Mouse (Mus musculus) kidney, embryonic 14.5 days (tissue): ENCODE data around the gene Zfp523. TPM values are rescaled to one million over a fixed set of nuclear protein-coding genes. Genes with fewer than 3 reads are reported as not detected.

Experiments used
- ATAC-seq: fragments of 200-750 bp; cut with Nextera tagmentation; 2 replicates; pipeline ENCODE4 v1.8.0; 2017; ENCODE audit warnings: moderate number of reproducible peaks, mild to moderate bottlenecking, moderate TSS enrichment, moderate library complexity; ENCODE audit not compliant: low FRiP score, low TSS enrichment
- H3K27ac ChIP-seq: fragments of 300-500 bp; sonication (generic); 2 replicates; pipeline ENCODE4 v1.5.1; 2014; ENCODE audit warnings: low read depth, mild to moderate bottlenecking, low read length, moderate library complexity, mixed read lengths
- H3K27me3 ChIP-seq: fragments of 300-500 bp; sonication (generic); 2 replicates; pipeline ENCODE4 v1.6.1; 2014; ENCODE audit warnings: mild to moderate bottlenecking, low read length; ENCODE audit not compliant: control insufficient read depth, insufficient read depth
- H3K36me3 ChIP-seq: fragments of 300-500 bp; sonication (generic); 2 replicates; pipeline ENCODE4 v1.6.1; 2014; ENCODE audit warnings: low read length, mixed read lengths; ENCODE audit not compliant: control insufficient read depth, insufficient read depth
- H3K4me1 ChIP-seq: fragments of 300-500 bp; sonication (generic); 2 replicates; pipeline ENCODE4 v1.6.1; 2014; ENCODE audit warnings: low read length, mixed read lengths; ENCODE audit not compliant: control insufficient read depth, insufficient read depth
- H3K4me2 ChIP-seq: fragments of 300-500 bp; sonication (generic); replicated peaks from 2 replicates; pipeline ENCODE4 v1.6.1; 2014; ENCODE audit warnings: low read depth, mild to moderate bottlenecking, low read length
- H3K4me3 ChIP-seq: fragments of 300-500 bp; sonication (generic); 2 replicates; pipeline ENCODE4 v1.5.1; 2014; ENCODE audit warnings: mild to moderate bottlenecking, low read length
- H3K9ac ChIP-seq: fragments of 300-500 bp; sonication (generic); 2 replicates; pipeline ENCODE4 v1.6.1; 2014; ENCODE audit warnings: low read depth, mild to moderate bottlenecking, low read length, moderate library complexity
- H3K9me3 ChIP-seq: fragments of 300-500 bp; sonication (generic); 2 replicates; pipeline ENCODE4 v1.6.1; 2016; ENCODE audit warnings: low read length; ENCODE audit not compliant: control insufficient read depth
- WGBS: fragments of 180-500 bp; shearing (Covaris S2); extraction: QIAGEN DNeasy Blood & Tissue Kit; methylation state at CpG from one replicate; pipeline ENCODE4 v1.1.7; 2014; 5-methylcytosine and 5-hydroxymethylcytosine counted together
- polyA plus RNA-seq: library from polyadenylated mRNA; unstranded; fragments of >200 nt; fragmentation: Nextera tagmentation; extraction: Ambion mirVana; gene quantifications from 2 replicates; pipeline ENCODE4 v1.2.1, GENCODE M21; 2014

The Zfp523 gene
- polyA plus RNA-seq, 1 experiment from 2014 or later = 39.7 TPM

DNA sequence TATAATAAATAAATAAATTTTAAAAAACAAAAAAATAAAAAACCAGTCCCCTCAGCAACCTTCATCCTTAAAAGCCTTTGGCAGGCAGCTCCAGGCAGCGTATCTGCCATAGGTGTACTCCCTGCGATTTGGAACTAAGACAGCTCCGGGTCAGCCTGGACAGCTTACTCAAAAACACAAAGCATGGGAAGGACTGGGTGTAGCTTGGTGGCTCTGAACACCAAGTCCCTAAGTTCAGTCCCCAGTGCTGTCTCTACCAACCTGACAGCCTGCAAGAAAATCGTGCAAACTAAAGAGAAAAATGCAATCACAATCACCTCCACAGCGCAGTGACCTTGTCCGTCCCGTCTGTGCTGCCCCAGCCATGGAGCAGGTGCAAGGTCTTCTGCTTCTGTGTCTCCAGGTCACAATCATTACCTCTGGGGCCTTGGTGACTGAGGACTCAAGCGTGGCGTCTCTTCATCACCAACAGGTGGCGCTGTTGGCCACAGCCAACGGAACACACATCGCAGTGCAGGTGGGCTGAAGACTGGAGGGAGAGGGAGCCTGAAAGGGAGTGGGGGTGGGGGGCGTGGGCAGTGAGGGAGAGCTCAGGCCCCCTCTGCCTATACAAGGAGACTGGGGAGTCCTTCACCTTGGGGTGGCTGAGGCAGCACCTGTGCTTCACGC is 27.3 kb downstream of the Zfp523 start:
- ATAC-seq = no peak

DNA sequence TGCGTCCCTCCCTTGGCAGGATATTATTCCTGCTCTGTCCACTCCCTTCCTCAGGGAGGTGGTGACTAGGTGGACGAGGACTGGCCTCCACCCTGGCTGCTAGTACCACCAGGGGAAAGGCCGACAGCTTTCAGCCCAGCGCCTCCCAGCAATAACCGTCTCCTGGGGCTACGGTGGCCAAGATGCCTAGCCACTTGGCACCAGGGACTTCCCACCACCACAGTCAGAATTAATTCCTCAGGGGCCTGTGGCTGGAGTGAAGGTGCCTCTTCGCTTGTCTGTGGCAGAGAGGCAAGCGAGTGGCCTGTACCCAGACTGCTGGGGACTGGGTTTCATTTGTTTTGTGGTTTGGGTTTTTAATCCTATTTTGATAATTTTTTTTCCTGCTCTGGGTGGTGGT is 28.5 kb downstream of the Zfp523 start:
- Histone ChIP-seq H3K9me3 (no peaks in the 10 kb centered on the region), H3K4me1 (peaks cover 16% of the 10 kb centered on the region), H3K27ac (no peak overlapping the region), H3K4me3 (no peak overlapping the region), H3K27me3 (no peaks in the 10 kb centered on the region), H3K36me3 (peaks cover 40% of the 10 kb centered on the region), H3K9ac (no peak overlapping the region), H3K4me2 (no peak overlapping the region)
- 89% methylated on average over 8 of the region's 8 CpGs for WGBS
- no peak for ATAC-seq

More for the DNA sequence above, 27.3 kb downstream of the Zfp523 start:
- H3K4me2 ChIP-seq = no peak overlapping the region
- no peak overlapping the region for H3K4me3 ChIP-seq
- H3K27ac ChIP-seq = no peak overlapping the region
- no peaks in the 10 kb centered on the region for H3K9me3 ChIP-seq
- H3K36me3 ChIP-seq = peaks cover 52% of the 10 kb centered on the region
- H3K27me3 ChIP-seq = no peaks in the 10 kb centered on the region
- WGBS = 42% methylated on average over 14 of the region's 14 CpGs
- no peak overlapping the region for H3K9ac ChIP-seq
- peaks cover 13% of the 10 kb centered on the region for H3K4me1 ChIP-seq

GRCm38 (mm10) chr17:28207092-28207491 is 30.2 kb downstream of the Zfp523 start:
- peaks cover 24% of the 10 kb centered on the region for H3K36me3 ChIP-seq
- no peaks in the 10 kb centered on the region for H3K27me3 ChIP-seq
- ATAC-seq = no peak
- H3K4me3 ChIP-seq = no peak overlapping the region
- 71% methylated on average over 8 of the region's 8 CpGs for whole genome bisulfite sequencing
- H3K4me1 ChIP-seq = peaks cover 16% of the 10 kb centered on the region
- H3K9ac ChIP-seq = peak overlapping the region; percentile 50; the same call in 1 of the 2 replicates
- H3K9me3 ChIP-seq = no peaks in the 10 kb centered on the region
- H3K4me2 ChIP-seq = no peak overlapping the region
- peak overlapping the region; percentile 84 for H3K27ac ChIP-seq

DNA sequence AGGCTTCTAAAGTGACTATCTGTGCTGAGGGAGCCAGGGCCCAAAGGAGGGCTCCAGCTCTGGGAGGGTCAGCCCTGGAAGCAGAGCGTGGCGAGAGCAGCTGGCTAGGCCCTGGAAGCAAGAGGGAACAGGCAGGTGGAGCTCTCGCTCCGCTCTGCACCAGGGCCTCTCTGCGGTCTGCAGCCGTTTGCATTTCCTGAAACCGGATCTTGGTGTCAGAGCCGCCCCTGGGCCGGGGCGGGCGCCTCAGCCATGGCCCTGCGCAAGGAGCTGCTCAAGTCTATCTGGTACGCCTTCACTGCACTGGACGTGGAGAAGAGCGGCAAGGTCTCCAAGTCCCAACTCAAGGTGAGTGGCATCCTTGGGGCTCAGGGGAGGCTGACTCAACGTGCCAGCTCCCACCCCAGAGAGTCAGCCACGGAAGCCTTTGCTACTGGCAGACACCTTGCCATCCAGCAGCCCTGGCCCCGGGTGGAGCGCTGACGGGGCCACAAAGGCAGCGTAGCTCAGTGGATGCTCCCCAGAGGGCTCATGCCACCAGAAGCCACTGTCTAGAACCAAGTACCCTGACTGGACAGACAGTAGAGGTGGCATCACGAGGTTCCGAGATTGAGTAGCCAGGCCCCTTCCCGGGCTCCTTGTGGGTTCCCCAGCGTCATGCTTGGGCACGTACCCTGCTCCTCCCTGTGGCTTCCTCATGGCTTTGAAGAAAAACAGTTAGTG is 30.8 kb downstream of the Zfp523 start, which contains the start of gene Def6:
Gene Def6 (plus strand): TSS at position 188 of the 723 bp plus-strand sequence.
- ATAC-seq = peak; percentile 92
- WGBS = 18% methylated on average over 26 of the region's 26 CpGs
- peak within 1 kb of the TSS; percentile 19 for H3K4me3 ChIP-seq
- peaks cover 17% of the 10 kb centered on the region for H3K36me3 ChIP-seq
- peak within 1 kb of the TSS; percentile 84 for H3K27ac ChIP-seq
- peaks cover 16% of the 10 kb centered on the region for H3K4me1 ChIP-seq
- no peaks in the 10 kb centered on the region for H3K9me3 ChIP-seq
- peak within 1 kb of the TSS; percentile 50 for H3K9ac ChIP-seq
- no peaks in the 10 kb centered on the region for H3K27me3 ChIP-seq
- H3K4me2 ChIP-seq = peak within 1 kb of the TSS; percentile 43

- Histone ChIP-seq H3K27me3 (no peaks in the 10 kb centered on the region), H3K9me3 (no peaks in the 10 kb centered on the region), H3K4me3 (no peak overlapping the region; the same call in 1 of the 2 replicates), H3K27ac (no peak overlapping the region), H3K9ac (peak overlapping the region; percentile 50; the same call in 1 of the 2 replicates), H3K36me3 (peaks cover 12% of the 10 kb centered on the region), H3K4me1 (peaks cover 16% of the 10 kb centered on the region), H3K4me2 (peak overlapping the region; percentile 43; the same call in 1 of the 2 replicates)
- no peak for ATAC-seq
- 66% methylated on average over 8 of the region's 8 CpGs for WGBS
These were observed 31.3 kb downstream of the Zfp523 start for GRCm38 (mm10) chr17:28208314-28208612.

DNA sequence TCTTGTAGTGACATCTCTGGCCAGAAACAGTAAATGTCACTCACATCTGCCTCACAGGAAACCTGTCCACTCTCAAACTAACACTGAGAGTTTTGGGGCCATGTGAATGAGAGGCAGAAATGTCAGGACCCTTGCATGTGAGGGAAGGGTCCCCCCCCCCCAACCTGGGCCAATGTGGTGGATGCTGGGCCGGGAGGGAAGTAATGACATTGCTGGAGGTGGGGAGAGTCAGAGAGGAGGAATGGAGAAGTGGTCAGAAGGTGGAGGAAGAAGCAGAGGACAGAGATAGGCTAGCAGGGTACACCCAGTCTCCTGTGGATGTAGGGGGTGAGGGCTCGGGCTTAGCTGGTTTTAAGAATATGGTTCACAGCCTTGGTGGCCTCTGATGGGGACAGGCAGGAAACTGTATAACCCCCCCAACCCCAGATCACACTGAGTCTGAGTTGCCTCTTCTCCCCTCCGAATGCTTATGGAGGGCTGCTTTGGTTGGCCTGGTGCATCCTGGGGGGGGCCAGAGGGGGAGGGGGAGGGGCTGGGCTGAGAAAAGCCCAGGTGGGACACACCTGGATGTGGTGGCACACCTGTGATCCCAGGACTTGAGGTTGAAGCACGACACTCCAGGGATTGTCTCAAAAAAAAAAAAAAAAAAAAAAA is 32.7 kb downstream of the Zfp523 start:
- Histone ChIP-seq H3K36me3 (peaks cover 11% of the 10 kb centered on the region), H3K9ac (no peak overlapping the region), H3K4me2 (no peak overlapping the region), H3K9me3 (no peaks in the 10 kb centered on the region), H3K4me3 (no peak overlapping the region), H3K4me1 (peaks cover 16% of the 10 kb centered on the region), H3K27ac (no peak overlapping the region), H3K27me3 (no peaks in the 10 kb centered on the region)
- WGBS = 70% methylated on average over 4 of the region's 4 CpGs
- ATAC-seq = no peak

- H3K9ac ChIP-seq = no peak overlapping the region; the same call in 1 of the 2 replicates
- WGBS = 62% methylated on average over 6 of the region's 6 CpGs
- no peak overlapping the region for H3K27ac ChIP-seq
- H3K4me3 ChIP-seq = no peak overlapping the region
- no peaks in the 10 kb centered on the region for H3K36me3 ChIP-seq
- no peaks in the 10 kb centered on the region for H3K27me3 ChIP-seq
- no peaks in the 10 kb centered on the region for H3K9me3 ChIP-seq
- ATAC-seq = no peak
- H3K4me1 ChIP-seq = peaks cover 15% of the 10 kb centered on the region
- no peak overlapping the region for H3K4me2 ChIP-seq
These were observed 35.0 kb downstream of the Zfp523 start for GRCm38 (mm10) chr17:28211921-28212341.

DNA sequence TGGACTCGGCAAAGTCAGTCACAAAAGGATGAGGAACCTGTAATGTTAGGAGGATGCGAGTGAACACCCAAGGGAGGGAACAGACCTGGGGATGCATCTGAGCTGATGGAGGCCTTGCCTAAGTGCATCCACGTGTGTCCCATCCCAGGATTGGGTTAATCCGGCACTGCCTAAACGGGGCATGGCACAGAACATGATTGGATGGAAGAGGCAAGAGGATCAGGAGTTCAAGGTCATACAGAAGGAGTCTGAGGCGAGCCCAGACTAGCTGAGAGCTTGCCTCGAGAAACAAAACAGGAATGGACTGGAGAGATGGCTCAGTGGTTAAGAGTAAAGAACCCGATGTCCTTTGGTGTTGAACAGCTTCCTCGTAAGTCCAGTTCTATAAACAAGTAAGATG is 35.5 kb downstream of the Zfp523 start:
- no peak overlapping the region for H3K4me3 ChIP-seq
- WGBS = 59% methylated on average over 9 of the region's 9 CpGs
- no peak for ATAC-seq
- no peaks in the 10 kb centered on the region for H3K9me3 ChIP-seq
- H3K27ac ChIP-seq = no peak overlapping the region
- H3K36me3 ChIP-seq = no peaks in the 10 kb centered on the region
- H3K4me2 ChIP-seq = no peak overlapping the region
- H3K9ac ChIP-seq = no peak overlapping the region; the same call in 1 of the 2 replicates
- H3K4me1 ChIP-seq = peaks cover 11% of the 10 kb centered on the region
- no peaks in the 10 kb centered on the region for H3K27me3 ChIP-seq

GRCm38 (mm10) chr17:28213236-28213635 is 36.3 kb downstream of the Zfp523 start:
- Histone ChIP-seq H3K4me2 (no peak overlapping the region), H3K27ac (no peak overlapping the region), H3K27me3 (no peaks in the 10 kb centered on the region), H3K9ac (no peak overlapping the region), H3K9me3 (no peaks in the 10 kb centered on the region), H3K36me3 (no peaks in the 10 kb centered on the region), H3K4me1 (peaks cover 6% of the 10 kb centered on the region; the same call in 1 of the 2 replicates), H3K4me3 (no peak overlapping the region)
- no peak for ATAC-seq
- 39% methylated on average over 4 of the region's 4 CpGs for WGBS
